9 mouse cellular contexts compared by ENCODE assay signal in genomic region chr15:78831720-78832657, GRCm38 (mm10). TPM values are rescaled to one million over a fixed set of nuclear protein-coding genes. Genes with fewer than 3 reads are reported as not detected.
DNase-seq lines count a peak whose midpoint lies in the region; ATAC-seq and TF ChIP-seq lines count a peak whose summit lies in the region.
"Had no signal": no experiment of that assay in that cellular context is flagged by ENCODE, and none has a peak within 500 bp of the region (broad histone marks: within the 10 kb centered on the region; RNA-seq: fewer than 3 reads in every experiment).

No protein-coding gene starts in this region.

- TF ChIP-seq EP300 in stomach, postnatal 0 days (optimal IDR thresholded peaks at IDR 0.05), result no peak

- TF ChIP-seq CTCF in stomach, postnatal 0 days (IDR thresholded peaks at IDR 0.05; ENCODE audit: low read depth), result no peak

- peak overlapping the region; percentile 66; the same call in 1 of the 2 replicates for H3K9ac ChIP-seq in heart, embryonic 11.5 days (ENCODE audit: low read depth, low read length)
- peak overlapping the region; percentile 7; the same call in 1 of the 2 replicates for H3K9ac ChIP-seq in kidney, embryonic 14.5 days (ENCODE audit: low read depth, low read length)
- 0 out of 2 replicates have a peak overlapping the region, but pooled peaks have one; percentile 18 for H3K9ac ChIP-seq in lung, embryonic 15.5 days
- 0 out of 2 replicates have a peak overlapping the region, but pooled peaks have one; percentile 23 for H3K9ac ChIP-seq in stomach, postnatal 0 days (ENCODE audit: low read length)

- peak overlapping the region; percentile 40 for H3K4me2 ChIP-seq in heart, embryonic 11.5 days
- H3K4me2 ChIP-seq in kidney, embryonic 14.5 days (replicated peaks; ENCODE audit: low read depth, low read length), result peak overlapping the region; percentile 17; the same call in 1 of the 2 replicates
- H3K4me2 ChIP-seq in lung, embryonic 15.5 days, result peak overlapping the region; percentile 46
- H3K4me2 ChIP-seq in stomach, postnatal 0 days (replicated peaks; ENCODE audit: low read depth), result no peak overlapping the region; the same call in 1 of the 2 replicates

- peaks cover 2% of the 10 kb centered on the region; the same call in 1 of the 2 replicates for H3K27me3 ChIP-seq in heart, embryonic 11.5 days (ENCODE audit: control insufficient read depth, insufficient read depth, low read length)
- no peaks in the 10 kb centered on the region; the same call in 1 of the 2 replicates for H3K27me3 ChIP-seq in kidney, embryonic 14.5 days (ENCODE audit: control insufficient read depth, insufficient read depth, low read length)
- no peaks in the 10 kb centered on the region for H3K27me3 ChIP-seq in lung, embryonic 15.5 days
- no peaks in the 10 kb centered on the region for H3K27me3 ChIP-seq in stomach, postnatal 0 days (ENCODE audit: control insufficient read depth, insufficient read depth, low read length)

- no peaks in the 10 kb centered on the region for H3K9me3 ChIP-seq in heart, embryonic 11.5 days (replicated peaks; ENCODE audit: control insufficient read depth, low read length)
- no peaks in the 10 kb centered on the region for H3K9me3 ChIP-seq in kidney, embryonic 14.5 days (ENCODE audit: control insufficient read depth, low read length)
- no peaks in the 10 kb centered on the region for H3K9me3 ChIP-seq in lung, embryonic 15.5 days
- H3K9me3 ChIP-seq in stomach, postnatal 0 days (ENCODE audit: control insufficient read depth, low read length), result no peaks in the 10 kb centered on the region

- 37% methylated on average over 19 of the region's 19 CpGs for WGBS in heart, embryonic 11.5 days (ENCODE audit: insufficient replicate concordance)
- WGBS in kidney, embryonic 14.5 days, result 36% methylated on average over 18 of the region's 19 CpGs
- 30% methylated on average over 19 of the region's 19 CpGs for WGBS in lung, embryonic 15.5 days
- 41% methylated on average over 19 of the region's 19 CpGs for WGBS in stomach, postnatal 0 days

- H3K36me3 ChIP-seq in heart, embryonic 11.5 days (ENCODE audit: control insufficient read depth, insufficient read depth, low read length), result no peaks in the 10 kb centered on the region
- no peaks in the 10 kb centered on the region for H3K36me3 ChIP-seq in kidney, embryonic 14.5 days (ENCODE audit: control insufficient read depth, insufficient read depth, low read length)
- no peaks in the 10 kb centered on the region for H3K36me3 ChIP-seq in lung, embryonic 15.5 days
- no peaks in the 10 kb centered on the region for H3K36me3 ChIP-seq in stomach, postnatal 0 days (ENCODE audit: control insufficient read depth, insufficient read depth, low read length)

- H3K4me1 ChIP-seq in heart, embryonic 11.5 days (ENCODE audit: control insufficient read depth, insufficient read depth, low read length), result peaks cover 52% of the 10 kb centered on the region
- peaks cover 59% of the 10 kb centered on the region for H3K4me1 ChIP-seq in kidney, embryonic 14.5 days (ENCODE audit: control insufficient read depth, insufficient read depth, low read length)
- peaks cover 73% of the 10 kb centered on the region for H3K4me1 ChIP-seq in lung, embryonic 15.5 days
- peaks cover 13% of the 10 kb centered on the region; the same call in 1 of the 2 replicates for H3K4me1 ChIP-seq in stomach, postnatal 0 days (replicated peaks; ENCODE audit: control insufficient read depth, insufficient read depth)

- H3K4me3 ChIP-seq in heart, embryonic 11.5 days (ENCODE audit: low read depth, low read length), result peak overlapping the region; percentile 1; the same call in 1 of the 2 replicates
- H3K4me3 ChIP-seq in kidney, embryonic 14.5 days (ENCODE audit: low read length), result no peak overlapping the region
- H3K4me3 ChIP-seq in lung, embryonic 15.5 days, result peak overlapping the region; percentile 21
- H3K4me3 ChIP-seq in stomach, postnatal 0 days (ENCODE audit: low read depth, low read length), result no peak overlapping the region
- H3K4me3 ChIP-seq: megakaryocyte, embryonic 14.5 days had no signal

- peak; percentile 64 for DNase-seq in adrenal gland, postnatal 10 days
- DNase-seq in adrenal gland, postnatal 4 days (ENCODE audit: low spot score in 2 of 2), result no peak
- peak; percentile 40 for DNase-seq in stomach, postnatal 0 days (ENCODE audit: low spot score)
- no peak for DNase-seq in frontal cortex, postnatal 10 days (ENCODE audit: low spot score in 2 of 2)
- DNase-seq in cerebellum, adult 9-10 months, result no peak

- peak overlapping the region; percentile 94 for H3K27ac ChIP-seq in heart, embryonic 11.5 days (ENCODE audit: low read depth, low read length)
- H3K27ac ChIP-seq in kidney, embryonic 14.5 days (ENCODE audit: low read depth, low read length), result peak overlapping the region; percentile 87
- H3K27ac ChIP-seq in lung, embryonic 15.5 days, result peak overlapping the region; percentile 93
- peak overlapping the region; percentile 88 for H3K27ac ChIP-seq in stomach, postnatal 0 days (replicated peaks)

- peak; percentile 46; the same call in 1 of the 2 replicates for ATAC-seq in heart, embryonic 11.5 days (replicated peaks; ENCODE audit: insufficient number of reproducible peaks, low FRiP score, low TSS enrichment)
- peak; percentile 60 for ATAC-seq in kidney, embryonic 14.5 days (ENCODE audit: low FRiP score, low TSS enrichment)
- peak; percentile 72 for ATAC-seq in lung, embryonic 15.5 days (ENCODE audit: borderline replicate concordance, extremely low read depth, low FRiP score, low TSS enrichment)
- ATAC-seq in stomach, postnatal 0 days (ENCODE audit: low FRiP score, low TSS enrichment), result peak; percentile 39

RNA-seq across cellular contexts. Expression of gene Cdc42ep1, which starts 10.4 kb away (rescaled TPM):
- total RNA-seq in adrenal gland, postnatal 10 days (2021), result 10 to 100 TPM; 40.9 to 48.6 TPM
- 10 to 100 TPM; 56.7 to 59.1 TPM for total RNA-seq in adrenal gland, postnatal 4 days (2021)
- polyA plus RNA-seq in heart, embryonic 11.5 days (2014; fragmentation: Nextera tagmentation; extraction: Ambion mirVana), result 24.1 and 29.7 TPM in 2 replicates
- polyA plus RNA-seq in kidney, embryonic 14.5 days (2014; fragmentation: Nextera tagmentation; extraction: Ambion mirVana), result 28.4 and 37.9 TPM in 2 replicates
- 105 and 109 TPM in 2 replicates for polyA plus RNA-seq in lung, embryonic 15.5 days (2015; fragmentation: Nextera tagmentation; extraction: Ambion mirVana)
- 37.7 and 45.4 TPM in 2 replicates for polyA plus RNA-seq in stomach, postnatal 0 days (2015; fragmentation: Nextera tagmentation; extraction: Ambion mirVana)

RNA-seq across cellular contexts. Expression of gene Lgals2, which starts 23.3 kb away (rescaled TPM):
- 1 to 10 TPM; 1.8 to 5.1 TPM for total RNA-seq in adrenal gland, postnatal 10 days (2021)
- total RNA-seq in adrenal gland, postnatal 4 days (2021), result 1 to 10 TPM; 2.6 to 2.9 TPM
- polyA plus RNA-seq in heart, embryonic 11.5 days (2014; fragmentation: Nextera tagmentation; extraction: Ambion mirVana), result 0.49 TPM in 1 of 2 replicates, not detected in the other
- 0.53 and 1.6 TPM in 2 replicates for polyA plus RNA-seq in kidney, embryonic 14.5 days (2014; fragmentation: Nextera tagmentation; extraction: Ambion mirVana)
- polyA plus RNA-seq in lung, embryonic 15.5 days (2015; fragmentation: Nextera tagmentation; extraction: Ambion mirVana), result 0.69 and 0.72 TPM in 2 replicates
- 39.4 and 39.5 TPM in 2 replicates for polyA plus RNA-seq in stomach, postnatal 0 days (2015; fragmentation: Nextera tagmentation; extraction: Ambion mirVana)

RNA-seq across cellular contexts. Expression of gene Card10, which starts 29.1 kb away (rescaled TPM):
- total RNA-seq in adrenal gland, postnatal 10 days (2021), result 10 to 100 TPM; 12.0 to 12.4 TPM
- 10 to 100 TPM; 11.8 to 14.5 TPM for total RNA-seq in adrenal gland, postnatal 4 days (2021)
- 3.7 and 4.2 TPM in 2 replicates for polyA plus RNA-seq in heart, embryonic 11.5 days (2014; fragmentation: Nextera tagmentation; extraction: Ambion mirVana)
- 6.1 and 10.2 TPM in 2 replicates for polyA plus RNA-seq in kidney, embryonic 14.5 days (2014; fragmentation: Nextera tagmentation; extraction: Ambion mirVana)
- 7.1 and 7.6 TPM in 2 replicates for polyA plus RNA-seq in lung, embryonic 15.5 days (2015; fragmentation: Nextera tagmentation; extraction: Ambion mirVana)
- polyA plus RNA-seq in stomach, postnatal 0 days (2015; fragmentation: Nextera tagmentation; extraction: Ambion mirVana), result 2.4 and 2.8 TPM in 2 replicates

RNA-seq across cellular contexts. Expression of gene Gga1, which starts 45.0 kb away (rescaled TPM):
- total RNA-seq in adrenal gland, postnatal 10 days (2021), result 10 to 100 TPM; 48.8 to 50.6 TPM
- total RNA-seq in adrenal gland, postnatal 4 days (2021), result 10 to 100 TPM; 58.8 to 65.5 TPM
- polyA plus RNA-seq in heart, embryonic 11.5 days (2014; fragmentation: Nextera tagmentation; extraction: Ambion mirVana), result 29.3 and 31.7 TPM in 2 replicates
- 33.9 and 44.8 TPM in 2 replicates for polyA plus RNA-seq in kidney, embryonic 14.5 days (2014; fragmentation: Nextera tagmentation; extraction: Ambion mirVana)
- polyA plus RNA-seq in lung, embryonic 15.5 days (2015; fragmentation: Nextera tagmentation; extraction: Ambion mirVana), result 54.0 and 56.2 TPM in 2 replicates
- polyA plus RNA-seq in stomach, postnatal 0 days (2015; fragmentation: Nextera tagmentation; extraction: Ambion mirVana), result 35.6 and 39.3 TPM in 2 replicates

RNA-seq across cellular contexts. Expression of gene Mfng, which starts 58.7 kb away (rescaled TPM):
- 10 to 100 TPM; 15.5 to 17.7 TPM for total RNA-seq in adrenal gland, postnatal 10 days (2021)
- 10 to 100 TPM; 18.3 to 20.0 TPM for total RNA-seq in adrenal gland, postnatal 4 days (2021)
- polyA plus RNA-seq in heart, embryonic 11.5 days (2014; fragmentation: Nextera tagmentation; extraction: Ambion mirVana), result 3.0 and 3.7 TPM in 2 replicates
- polyA plus RNA-seq in kidney, embryonic 14.5 days (2014; fragmentation: Nextera tagmentation; extraction: Ambion mirVana), result 12.4 and 15.4 TPM in 2 replicates
- polyA plus RNA-seq in lung, embryonic 15.5 days (2015; fragmentation: Nextera tagmentation; extraction: Ambion mirVana), result 42.1 and 45.0 TPM in 2 replicates
- polyA plus RNA-seq in stomach, postnatal 0 days (2015; fragmentation: Nextera tagmentation; extraction: Ambion mirVana), result 5.6 and 7.2 TPM in 2 replicates

Comparison
In these comparisons a context has a peak if more than half of its experiments do, and no peak if none do; other contexts are left out.
1. DNase-seq: peak in adrenal gland, postnatal 10 days (single experiment) and stomach, postnatal 0 days (single experiment); none in adrenal gland, postnatal 4 days (0 of 2), frontal cortex, postnatal 10 days (0 of 2) and cerebellum, adult 9-10 months (single experiment).
2. H3K4me3 ChIP-seq: peak in heart, embryonic 11.5 days (single experiment) and lung, embryonic 15.5 days (single experiment); none in kidney, embryonic 14.5 days (single experiment) and stomach, postnatal 0 days (single experiment).
3. H3K9ac ChIP-seq: peak in every context shown above with its lines; median percentile 66 in heart, embryonic 11.5 days; 23 in stomach, postnatal 0 days; 18 in lung, embryonic 15.5 days; 7 in kidney, embryonic 14.5 days.
4. RNA of gene Lgals2, which starts 23.3 kb away (polyA plus RNA-seq): 39.4 to 39.5 TPM in stomach, postnatal 0 days; 0.69 to 0.72 TPM in lung, embryonic 15.5 days, 0.53 to 1.6 TPM in kidney, embryonic 14.5 days and 0.49 TPM in heart, embryonic 11.5 days; every median in the first group is over 10 times any median in the second.
5. Peak in every context shown above with its lines, with median percentiles within 50 percentile points of each other: ATAC-seq and H3K27ac ChIP-seq.